Mouse (Mus musculus) testis, adult 2 months (tissue): ENCODE measurements around the gene Tbck. TPM values are rescaled to one million over a fixed set of nuclear protein-coding genes. Genes with fewer than 3 reads are reported as not detected.

ENCODE experiments used
- H3K27ac ChIP-seq: fragments of 200-500 bp; 2 replicates; pipeline ENCODE4 v1.5.1; 2012; ENCODE audit warnings: low read depth, low read length; ENCODE audit not compliant: control insufficient read depth, insufficient read depth
- H3K27me3 ChIP-seq: fragments of 200-500 bp; 2 replicates; pipeline ENCODE4 v1.6.1; 2012; ENCODE audit warnings: mild to moderate bottlenecking, low read length, moderate library complexity; ENCODE audit not compliant: control insufficient read depth, insufficient read depth
- H3K36me3 ChIP-seq: fragments of 200-500 bp; 2 replicates; pipeline ENCODE4 v1.6.1; 2012; ENCODE audit warnings: mild to moderate bottlenecking, low read length; ENCODE audit not compliant: control insufficient read depth, insufficient read depth
- H3K4me1 ChIP-seq: fragments of 200-500 bp; 2 replicates; pipeline ENCODE4 v1.6.1; 2012; ENCODE audit warnings: low read length; ENCODE audit not compliant: control insufficient read depth, insufficient read depth
- H3K4me3 ChIP-seq: fragments of 200-500 bp; 2 replicates; pipeline ENCODE4 v1.5.1; 2012; ENCODE audit warnings: low read depth, mild to moderate bottlenecking, low read length, moderate library complexity, mixed read lengths; ENCODE audit not compliant: control insufficient read depth
- CTCF ChIP-seq: fragments of 200-500 bp; IDR thresholded peaks from 2 replicates; pipeline ENCODE4 v1.5.1; 2012; ENCODE audit warnings: low read depth, mild to moderate bottlenecking, inconsistent platforms, low read length, moderate library complexity; ENCODE audit not compliant: control insufficient read depth, insufficient read depth, insufficient replicate concordance
- POLR2A ChIP-seq: fragments of 200-500 bp; IDR thresholded peaks from 2 replicates; pipeline ENCODE4 v1.6.1; 2012; ENCODE audit warnings: low read depth, mild to moderate bottlenecking, inconsistent platforms, low read length, moderate library complexity; ENCODE audit not compliant: control insufficient read depth
- polyA plus RNA-seq: library from polyadenylated mRNA; depleted of rRNA; stranded (reverse); fragments of >200 nt; gene quantifications from 2 replicates; pipeline ENCODE4 v1.2.3, GENCODE M21; 2012

Tbck gene
- polyA plus RNA-seq, 1 experiment: 2.3 TPM

- Histone ChIP-seq H3K36me3 (no peaks in the 10 kb centered on the region), H3K27ac (no peak overlapping the region), H3K27me3 (no peaks in the 10 kb centered on the region), H3K4me3 (no peak overlapping the region), H3K4me1 (no peaks in the 10 kb centered on the region)
- TF ChIP-seq POLR2A (no peak), CTCF (no peak)
Observed at GRCm38 (mm10) chr3:132873251-132873650, 189.3 kb downstream of the Tbck start.

- no peak for TF ChIP-seq POLR2A
- TF ChIP-seq CTCF: no peak
- no peak overlapping the region for H3K4me3 ChIP-seq
Observed at GRCm38 (mm10) chr3:132876011-132876708, 192.2 kb downstream of the Tbck start.

GRCm38 (mm10) chr3:132876933-132877676 lies 193.2 kb downstream of the Tbck start:
- TF ChIP-seq POLR2A (no peak), CTCF (no peak)
- Histone ChIP-seq H3K4me1 (no peaks in the 10 kb centered on the region), H3K27me3 (no peaks in the 10 kb centered on the region), H3K27ac (no peak overlapping the region), H3K36me3 (no peaks in the 10 kb centered on the region), H3K4me3 (no peak overlapping the region)

More at GRCm38 (mm10) chr3:132876011-132876708, 192.2 kb downstream of the Tbck start:
- no peaks in the 10 kb centered on the region for H3K27me3 ChIP-seq
- H3K27ac ChIP-seq: no peak overlapping the region
- no peaks in the 10 kb centered on the region for H3K4me1 ChIP-seq
- H3K36me3 ChIP-seq: no peaks in the 10 kb centered on the region

GRCm38 (mm10) chr3:132880361-132880760 lies 196.4 kb downstream of the Tbck start:
- H3K4me3 ChIP-seq: no peak overlapping the region; the same call in 1 of the 2 replicates
- TF ChIP-seq CTCF (no peak), POLR2A (no peak)
- H3K27ac ChIP-seq: no peak overlapping the region

GRCm38 (mm10) chr3:132880826-132881225 lies 196.9 kb downstream of the Tbck start:
- no peak for TF ChIP-seq POLR2A
- no peak overlapping the region for H3K4me3 ChIP-seq
- no peaks in the 10 kb centered on the region for H3K36me3 ChIP-seq
- no peaks in the 10 kb centered on the region for H3K27me3 ChIP-seq
- no peak overlapping the region for H3K27ac ChIP-seq
- 0 out of 2 replicates have a peak, but pooled peaks cover 2% of the 10 kb centered on the region for H3K4me1 ChIP-seq

More at GRCm38 (mm10) chr3:132880361-132880760, 196.4 kb downstream of the Tbck start:
- Histone ChIP-seq H3K4me1 (no peaks in the 10 kb centered on the region), H3K36me3 (no peaks in the 10 kb centered on the region), H3K27me3 (no peaks in the 10 kb centered on the region)

GRCm38 (mm10) chr3:132883256-132883655 lies 199.3 kb downstream of the Tbck start:
- H3K4me1 ChIP-seq: 0 out of 2 replicates have a peak, but pooled peaks cover 2% of the 10 kb centered on the region
- no peak overlapping the region for H3K4me3 ChIP-seq
- no peak overlapping the region for H3K27ac ChIP-seq
- H3K36me3 ChIP-seq: no peaks in the 10 kb centered on the region
- TF ChIP-seq POLR2A (no peak), CTCF (no peak)
- H3K27me3 ChIP-seq: no peaks in the 10 kb centered on the region

GRCm38 (mm10) chr3:132884459-132884858 lies 200.5 kb downstream of the Tbck start:
- H3K27me3 ChIP-seq: no peaks in the 10 kb centered on the region
- H3K4me3 ChIP-seq: no peak overlapping the region
- no peak for TF ChIP-seq CTCF
- no peak for TF ChIP-seq POLR2A
- H3K27ac ChIP-seq: no peak overlapping the region
- H3K4me1 ChIP-seq: 0 out of 2 replicates have a peak, but pooled peaks cover 2% of the 10 kb centered on the region
- no peaks in the 10 kb centered on the region for H3K36me3 ChIP-seq
